Comparison of ENCODE assay signal across 10 mouse cellular contexts in genomic region chr11:79229057-79229504, GRCm38 (mm10). TPM values are rescaled to one million over a fixed set of nuclear protein-coding genes. Genes with fewer than 3 reads are reported as not detected.
DNase-seq lines count a peak whose midpoint lies in the region; ATAC-seq lines count a peak whose summit lies in the region.
"Had no signal": no experiment of that assay in that cellular context is flagged by ENCODE, and none has a peak within 500 bp of the region (broad histone marks: within the 10 kb centered on the region; RNA-seq: fewer than 3 reads in every experiment).

No protein-coding gene starts in this region.

- peak; percentile 86 for ATAC-seq in intestine, embryonic 15.5 days

- intact Hi-C loops in heart, postnatal 25 days (cut with DNase I): no loop called here

- H3K4me1 ChIP-seq in intestine, embryonic 15.5 days (replicated peaks): peaks cover 19% of the 10 kb centered on the region

- H3K9me3 ChIP-seq in intestine, embryonic 15.5 days: no peaks in the 10 kb centered on the region

- H3K27ac ChIP-seq in intestine, embryonic 15.5 days: peak overlapping the region; percentile 86
- H3K27ac ChIP-seq: left cerebral cortex, adult 2 months had no signal

- H3K4me2 ChIP-seq in intestine, embryonic 15.5 days (replicated peaks): peak overlapping the region; percentile 5; the same call in 1 of the 2 replicates

- DNase-seq in heart, adult 11 months: peak; percentile 89
- no peak for DNase-seq in heart, postnatal 25 days (ENCODE audit: low spot score)
- DNase-seq in adipocyte (ENCODE audit: low spot score): peak; percentile 53
- peak; percentile 58 to 78 for DNase-seq in kidney, postnatal 4 days
- no peak for DNase-seq in lung, postnatal 4 days
- DNase-seq in spleen, postnatal 10 days (ENCODE audit: low spot score in 2 of 2): no peak
- no peak for DNase-seq in thymus, postnatal 36 days

- no peaks in the 10 kb centered on the region for H3K27me3 ChIP-seq in intestine, embryonic 15.5 days (replicated peaks)

- H3K36me3 ChIP-seq in intestine, embryonic 15.5 days: no peaks in the 10 kb centered on the region

- 53% methylated on average over 10 of the region's 10 CpGs for WGBS in intestine, embryonic 15.5 days

- H3K4me3 ChIP-seq in intestine, embryonic 15.5 days (replicated peaks): no peak overlapping the region
- H3K4me3 ChIP-seq: left cerebral cortex, adult 2 months had no signal

- H3K9ac ChIP-seq in intestine, embryonic 15.5 days: no peak overlapping the region
- H3K9ac ChIP-seq: forebrain, postnatal 0 days had no signal

RNA-seq across cellular contexts. Expression of gene Wsb1, which starts 25.4 kb away (rescaled TPM):
- total RNA-seq in heart, postnatal 25 days (2021): 10 to 100 TPM; 13.4 to 17.8 TPM
- 166 and 207 TPM in 2 replicates for polyA plus RNA-seq in intestine, embryonic 15.5 days (2015; fragmentation: Nextera tagmentation; extraction: Ambion mirVana)

Comparison
In these comparisons a context has a peak if more than half of its experiments do, and no peak if none do; other contexts are left out.
1. DNase-seq: peak in heart, adult 11 months (single experiment), adipocyte (single experiment) and kidney, postnatal 4 days (2 of 2); none in heart, postnatal 25 days (single experiment), lung, postnatal 4 days (0 of 2), spleen, postnatal 10 days (0 of 2) and thymus, postnatal 36 days (0 of 2).